Mouse (Mus musculus): ENCODE results near the gene Gm14391.
"Not testable (repeated sequence)": the region's sequence is repeated elsewhere in the genome, so short reads cannot be mapped to it uniquely, and the experiment has no call there.

DNA sequence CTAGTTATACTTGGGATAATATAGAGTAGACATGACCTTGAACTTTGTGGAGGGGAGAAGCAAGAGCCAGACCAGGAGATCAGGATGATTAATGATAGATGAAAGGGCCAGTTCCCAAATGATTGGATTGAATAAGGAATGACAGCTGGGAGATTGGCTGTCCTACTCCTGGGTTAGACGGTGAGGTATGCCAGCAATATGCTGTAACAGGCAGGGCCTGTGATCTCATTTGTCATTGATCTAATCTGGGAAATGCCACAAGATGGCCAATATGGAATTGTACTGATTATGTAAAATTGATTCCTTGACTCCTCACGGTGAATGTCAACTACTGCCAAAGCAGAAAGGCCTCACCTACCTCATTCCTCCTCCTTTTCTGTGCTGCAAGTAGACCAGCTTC lies 32.7 kb downstream of the Gm14391 start:
- TF ChIP-seq CTCF (IDR thresholded peaks at IDR 0.05; ENCODE audit: extremely low read depth, insufficient read depth, insufficient read length, insufficient replicate concordance); POLR2A (IDR thresholded peaks at IDR 0.05; ENCODE audit: low read depth, low read length): not testable (repeated sequence)
